Mouse (Mus musculus): ENCODE data around the gene 1700080E11Rik. TPM values are rescaled to one million over a fixed set of nuclear protein-coding genes. Genes with fewer than 3 reads are reported as not detected.
A peak's percentile ranks its signal among the peaks of the same experiment; 100 is the strongest.
"Not testable (repeated sequence)": the region's sequence is repeated elsewhere in the genome, so short reads cannot be mapped to it uniquely, and the experiment has no call there.

The 1700080E11Rik gene
- total RNA-seq (2015; ENCODE audit: low replicate concordance) = not detected in 2 replicates
- not detected in 2 replicates for total RNA-seq (2017; ENCODE audit: low replicate concordance)

GRCm38 (mm10) chr9:105144992-105145391 lies at the start of gene 1700080E11Rik:
TSS of gene 1700080E11Rik (minus strand) at chr9:105145092.
- ATAC-seq (replicated peaks; ENCODE audit: low FRiP score, poor library complexity, severe bottlenecking) = no peak

- no peak for ATAC-seq (replicated peaks; ENCODE audit: low FRiP score, poor library complexity, severe bottlenecking)
These were observed 41.8 kb upstream of the 1700080E11Rik start for GRCm38 (mm10) chr9:105186725-105187124.

- no peak for ATAC-seq (replicated peaks; ENCODE audit: low FRiP score, poor library complexity, severe bottlenecking)
These were observed 37.5 kb upstream of the 1700080E11Rik start for GRCm38 (mm10) chr9:105182392-105182791.

DNA sequence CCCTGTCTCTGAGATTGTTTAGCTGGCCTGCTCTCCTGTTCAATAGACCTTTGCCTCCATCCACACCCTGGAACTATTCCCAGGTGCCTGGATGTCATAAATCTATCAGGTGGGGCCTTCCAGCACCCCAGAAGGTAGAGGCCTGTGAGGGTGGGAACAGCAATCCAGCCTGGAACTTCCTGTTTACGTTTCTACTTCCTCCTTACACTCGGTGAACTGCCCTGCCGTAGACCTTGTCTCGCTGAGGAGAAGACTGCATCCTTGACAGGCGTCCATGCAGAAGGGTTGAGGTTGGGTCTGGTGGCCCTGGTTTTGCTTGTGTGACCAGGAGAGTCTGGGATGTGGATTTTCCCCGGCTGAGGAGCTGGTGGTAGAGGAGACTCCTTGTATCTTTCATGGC lies 5.7 kb downstream of the 1700080E11Rik start:
- ATAC-seq (replicated peaks; ENCODE audit: low FRiP score, poor library complexity, severe bottlenecking) = no peak

DNA sequence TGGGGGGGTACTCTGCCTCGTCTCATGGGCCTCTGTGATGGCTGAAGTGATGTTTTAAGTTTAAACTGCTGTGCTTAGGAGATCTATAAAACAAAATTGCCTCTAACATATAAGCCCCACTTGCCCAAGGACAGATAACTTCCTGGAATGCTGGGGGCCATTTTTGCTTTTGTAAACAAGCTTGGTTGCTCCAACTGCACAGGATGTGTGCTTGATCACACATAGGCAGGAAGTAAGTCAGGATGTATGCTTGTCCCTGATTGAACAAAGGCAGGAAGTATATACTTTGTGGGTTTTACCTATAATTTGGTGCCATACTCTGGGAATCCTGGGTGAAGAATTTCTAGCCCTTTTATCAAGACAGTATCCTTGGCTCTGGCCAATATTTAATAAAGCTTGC lies 8.5 kb downstream of the 1700080E11Rik start:
- ATAC-seq (replicated peaks; ENCODE audit: low FRiP score, poor library complexity, severe bottlenecking) = no peak

DNA sequence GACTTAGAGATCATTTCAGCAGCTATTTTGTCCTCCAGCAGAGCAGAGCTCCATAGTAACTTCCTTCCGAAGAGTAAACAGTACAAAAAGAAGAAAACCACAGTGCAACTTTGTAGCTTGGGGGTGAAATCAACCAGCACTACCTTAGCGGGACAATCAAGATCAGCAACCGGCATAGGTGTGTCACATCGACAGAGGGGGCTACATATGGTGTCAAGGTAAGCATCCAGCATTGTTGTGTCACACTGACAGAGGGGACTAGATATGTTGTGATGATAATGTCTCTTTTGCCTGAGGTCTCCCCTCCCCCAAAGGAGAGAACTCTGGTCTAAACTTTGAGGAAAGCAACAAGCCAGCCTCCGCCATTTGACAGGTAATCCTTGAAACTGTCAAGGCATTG lies 10.4 kb downstream of the 1700080E11Rik start:
- ATAC-seq (replicated peaks; ENCODE audit: low FRiP score, poor library complexity, severe bottlenecking) = no peak

- ATAC-seq (replicated peaks; ENCODE audit: low FRiP score, poor library complexity, severe bottlenecking) = peak; percentile 43
These were observed 12.9 kb downstream of the 1700080E11Rik start for GRCm38 (mm10) chr9:105132002-105132367.

GRCm38 (mm10) chr9:105131253-105132001 lies 13.5 kb downstream of the 1700080E11Rik start, which contains the start of gene Nudt16:
TSS of gene Nudt16 (minus strand) at chr9:105131824.
- peak; percentile 98 for ATAC-seq (replicated peaks; ENCODE audit: low FRiP score, poor library complexity, severe bottlenecking)

GRCm38 (mm10) chr9:105130331-105130730 lies 14.6 kb downstream of the 1700080E11Rik start:
- no peak for ATAC-seq (replicated peaks; ENCODE audit: low FRiP score, poor library complexity, severe bottlenecking)

DNA sequence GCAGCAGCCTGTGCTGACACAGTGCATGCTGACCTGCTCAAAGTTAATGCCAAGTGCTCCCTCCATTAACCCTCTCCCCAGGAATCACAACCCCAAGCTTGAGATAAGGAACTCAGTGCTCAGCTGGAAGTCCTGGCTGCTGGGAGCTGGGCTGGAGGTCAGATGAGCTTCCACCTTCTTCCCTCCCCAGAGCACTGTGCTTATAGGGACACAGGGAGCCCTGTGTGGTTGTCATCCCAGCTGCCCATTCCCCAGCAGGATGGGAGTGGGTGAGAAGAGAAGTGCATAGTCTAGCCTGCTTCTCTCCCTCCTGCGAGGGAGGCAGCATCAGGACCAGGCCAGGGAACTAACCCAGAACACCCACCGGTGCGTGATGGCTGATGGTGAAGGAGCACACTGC lies 19.7 kb downstream of the 1700080E11Rik start:
- not testable (repeated sequence) for ATAC-seq (replicated peaks; ENCODE audit: low FRiP score, poor library complexity, severe bottlenecking)

GRCm38 (mm10) chr9:105103893-105104292 lies 41.0 kb downstream of the 1700080E11Rik start:
- no peak for ATAC-seq (replicated peaks; ENCODE audit: low FRiP score, poor library complexity, severe bottlenecking)

DNA sequence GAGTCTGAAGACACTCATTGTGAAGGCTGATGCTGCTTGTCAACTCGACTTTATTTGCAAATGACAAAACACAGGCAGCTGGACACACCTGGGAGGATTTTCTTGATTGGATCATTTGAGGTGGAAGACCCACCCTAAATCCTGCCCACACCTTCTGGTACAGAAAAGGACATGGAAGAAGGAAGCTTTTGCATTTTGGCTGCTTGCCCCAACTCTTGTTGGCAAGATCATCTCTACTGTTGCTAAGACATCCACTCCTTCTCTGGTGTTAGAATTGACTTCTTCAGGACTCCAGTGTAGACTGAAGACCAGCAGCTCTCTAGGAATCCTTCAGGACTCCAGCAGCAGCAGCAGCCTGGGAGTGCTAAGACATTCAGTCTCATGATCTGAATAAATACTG lies 43.0 kb downstream of the 1700080E11Rik start:
- no peak for ATAC-seq (replicated peaks; ENCODE audit: low FRiP score, poor library complexity, severe bottlenecking)

DNA sequence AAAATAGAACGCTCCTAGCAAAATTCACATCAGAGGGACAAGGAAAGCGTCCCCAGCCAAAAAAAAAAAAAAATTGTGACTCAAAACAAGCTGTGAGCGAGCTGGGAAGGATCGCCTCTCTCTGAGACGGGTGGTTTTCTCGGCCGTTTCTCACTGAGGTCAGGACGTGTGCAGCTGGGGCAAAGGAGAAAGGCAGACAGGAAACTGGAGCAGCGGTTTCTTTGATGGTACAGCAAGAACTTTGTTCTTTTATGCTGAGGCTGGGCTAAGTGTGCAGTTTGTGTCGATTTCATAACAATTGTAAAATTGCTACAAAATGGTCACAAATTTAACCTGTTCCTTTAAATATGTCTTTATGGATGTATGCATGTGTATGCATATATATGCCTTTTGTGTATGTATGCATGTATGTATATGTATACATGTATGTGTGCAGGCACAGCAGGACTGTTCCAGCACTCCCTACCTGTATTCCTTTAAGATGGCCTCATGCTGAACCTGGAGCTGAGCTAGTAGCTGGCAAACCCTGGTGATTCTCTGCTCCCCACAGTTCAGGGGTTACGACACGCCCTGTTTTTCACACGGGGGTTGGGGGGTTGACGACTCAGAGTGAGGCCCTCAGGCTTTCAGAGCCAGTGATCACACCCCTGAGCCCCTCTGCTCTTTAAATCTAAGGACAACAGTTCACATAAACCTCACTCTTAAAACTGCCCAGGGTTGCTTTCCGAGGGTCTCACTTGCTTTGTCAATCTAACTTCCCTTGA lies 43.9 kb downstream of the 1700080E11Rik start:
- no peak for ATAC-seq (replicated peaks; ENCODE audit: low FRiP score, poor library complexity, severe bottlenecking)

Other genes with a start within 250 kb of the 1700080E11Rik start
- 21.0 and 26.3 TPM in 2 replicates for gene Mrpl3, start 91.9 kb downstream of the 1700080E11Rik start, total RNA-seq (2015; ENCODE audit: low replicate concordance)
- 8.0 and 25.5 TPM in 2 replicates for gene Mrpl3, start 91.9 kb downstream of the 1700080E11Rik start, total RNA-seq (2017; ENCODE audit: low replicate concordance)
- 4.2 and 4.3 TPM in 2 replicates for gene Nudt16, start 13.3 kb downstream of the 1700080E11Rik start, total RNA-seq (2015; ENCODE audit: low replicate concordance)
- gene Nudt16, start 13.3 kb downstream of the 1700080E11Rik start, total RNA-seq (2017; ENCODE audit: low replicate concordance) = 2.7 TPM in 1 of 2 replicates, not detected in the other